Mouse (Mus musculus): ENCODE data around the gene Lrp1.

- no peak for TF ChIP-seq NANOG (IDR thresholded peaks at IDR 0.05; ENCODE audit: borderline replicate concordance, low read length)
- no peak for TF ChIP-seq CTCF (conservative IDR thresholded peaks at IDR 0.05; ENCODE audit: low read length)
Observed at GRCm38 (mm10) chr10:127513501-127514091, 107.4 kb downstream of the Lrp1 start.

Measured in E14TG2a.4 (cell line).